Mouse (Mus musculus): Measurements from ENCODE around the gene Prkch. TPM values are rescaled to one million over a fixed set of nuclear protein-coding genes. Genes with fewer than 3 reads are reported as not detected.

Gene Prkch
- polyA plus RNA-seq, 1 experiment from 2014 or later, result 0.13 TPM

DNA sequence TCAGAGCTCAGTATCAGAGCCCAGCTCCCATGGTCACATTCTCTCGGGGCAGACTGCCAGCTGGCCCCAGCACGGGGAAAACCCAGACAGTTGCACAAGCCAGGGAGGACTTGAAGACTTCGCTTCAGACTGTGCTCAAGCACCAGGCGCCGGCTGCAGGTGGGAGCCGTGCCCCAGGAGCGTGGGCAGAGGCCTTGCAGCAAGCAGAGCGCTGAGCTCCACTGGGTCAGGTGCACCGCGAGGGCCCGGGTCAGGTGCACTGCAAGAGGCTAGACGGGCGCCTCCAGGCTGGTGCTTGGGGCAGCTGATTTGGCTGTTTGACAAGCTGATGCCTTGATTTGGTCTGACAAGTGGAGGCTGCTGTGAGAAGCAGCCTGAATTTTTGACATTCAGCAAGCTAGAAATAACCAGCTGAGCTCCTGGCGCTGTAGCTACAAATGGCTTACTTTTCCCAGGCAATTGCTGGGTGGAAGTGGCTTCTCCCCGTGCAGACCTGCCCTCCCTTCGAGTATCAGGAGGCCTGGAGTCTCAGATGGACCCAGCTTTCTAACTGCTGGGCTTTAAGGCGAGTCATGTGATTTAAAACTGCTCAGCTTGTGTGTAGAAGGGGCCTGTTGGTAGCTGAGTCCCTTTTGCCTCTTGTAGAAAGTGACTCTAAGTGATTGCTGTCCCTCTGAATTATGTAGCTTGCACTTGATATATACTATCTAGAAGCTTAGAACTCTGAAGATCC is 209.7 kb downstream of the Prkch start:
- CTCF ChIA-PET, result interaction anchor here (0.9 to 1.9 kb wide), 6 partner anchors 11 to 108 kb away, joined by 3 to 12 read pairs (median 3); no protein-coding TSS in a partner anchor
- DNase-seq (ENCODE audit: low read depth, low spot score) (peak; percentile 88), ATAC-seq (peak; percentile 31)
- POLR2A ChIA-PET, result interaction anchor here (1.7 kb wide), 1 partner anchor 16 kb away, joined by 5 read pairs; no protein-coding TSS in a partner anchor
- in situ Hi-C loops (cut with MboI; ENCODE audit: low pct_unique_long_range_greater_than_20kb), result no loop called here
- no peak for TF ChIP-seq CTCF (IDR thresholded peaks at IDR 0.05)
- no peaks in the 10 kb centered on the region for H3K27me3 ChIP-seq

DNA sequence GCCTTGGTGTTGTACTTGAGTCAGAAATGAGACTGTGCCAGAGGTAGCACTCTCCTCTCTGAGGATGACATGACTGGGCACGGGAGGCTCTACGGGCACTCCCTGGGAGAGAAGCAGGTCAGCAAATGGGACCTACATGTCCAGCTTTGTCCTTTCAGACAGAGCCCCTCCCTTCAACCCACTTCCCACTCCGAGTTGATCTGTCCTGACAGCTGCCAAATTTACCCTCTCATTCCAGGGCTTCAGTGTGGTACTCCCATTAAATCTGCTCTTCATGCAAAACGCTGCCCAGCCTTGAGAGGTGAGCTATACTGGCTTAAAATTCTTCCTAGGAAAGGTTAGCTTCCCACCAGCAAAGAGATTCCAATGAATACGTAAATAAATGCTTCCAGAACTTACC is 215.1 kb downstream of the Prkch start:
- in situ Hi-C loops (cut with MboI; ENCODE audit: low pct_unique_long_range_greater_than_20kb), result no loop called here

DNA sequence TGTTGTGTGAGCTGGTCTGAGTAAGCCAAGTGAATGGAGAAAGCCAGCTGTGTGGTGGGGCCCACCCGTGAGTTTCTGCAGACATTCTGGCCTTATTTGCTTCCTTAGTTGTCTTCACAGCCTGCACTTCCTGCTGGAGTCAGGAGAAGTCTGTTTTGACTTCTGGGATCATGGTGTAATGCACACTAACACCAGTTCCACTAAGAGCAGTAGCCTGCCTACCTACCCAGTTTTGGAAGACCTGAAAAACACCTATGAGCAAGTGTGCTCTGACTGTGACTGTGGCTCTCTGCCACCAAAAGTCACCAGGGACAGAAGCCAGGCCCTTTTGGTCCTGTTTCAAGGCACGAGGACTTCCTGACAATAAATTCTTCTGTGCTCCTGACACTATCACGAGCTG is 216.3 kb downstream of the Prkch start:
- TF ChIP-seq CTCF (IDR thresholded peaks at IDR 0.05), result no peak
- in situ Hi-C loops (cut with MboI; ENCODE audit: low pct_unique_long_range_greater_than_20kb), result no loop called here
- DNase-seq (ENCODE audit: low read depth, low spot score), result no peak
- no peak for ATAC-seq
- POLR2A ChIA-PET, result no interaction called here
- H3K27me3 ChIP-seq, result no peaks in the 10 kb centered on the region
- CTCF ChIA-PET, result no interaction called here

More for the DNA sequence above, 215.1 kb downstream of the Prkch start:
- ChIA-PET CTCF (interaction anchor here (2.3 kb wide), 1 partner anchor 10 kb away, joined by 5 read pairs; no protein-coding TSS in a partner anchor), POLR2A (no interaction called here)
- ATAC-seq, result no peak
- no peaks in the 10 kb centered on the region for H3K27me3 ChIP-seq
- no peak for DNase-seq (ENCODE audit: low read depth, low spot score)
- TF ChIP-seq CTCF (IDR thresholded peaks at IDR 0.05), result no peak

DNA sequence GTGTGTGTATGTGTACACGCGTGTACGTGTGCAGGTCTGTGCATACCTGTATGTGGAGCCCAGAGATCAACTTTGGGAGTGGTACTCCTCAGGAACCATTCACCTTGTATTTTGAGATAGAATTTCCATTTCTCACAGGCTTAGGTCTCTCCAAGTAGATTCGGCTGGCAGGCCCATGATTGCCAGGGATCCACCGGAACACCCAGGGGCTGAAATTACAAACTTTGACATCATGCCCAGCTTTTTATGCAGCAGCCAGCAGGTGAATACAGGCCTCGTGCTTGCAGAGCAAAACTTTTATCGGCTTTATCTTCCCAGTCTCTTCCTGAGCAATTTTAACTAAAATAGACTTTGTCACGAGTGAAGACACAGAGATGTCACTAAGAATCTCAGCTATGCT is 217.2 kb downstream of the Prkch start:
- POLR2A ChIA-PET, result interaction anchor here (0.6 kb wide), 1 partner anchor 88 kb away, joined by 4 read pairs; no protein-coding TSS in a partner anchor
- DNase-seq (ENCODE audit: low read depth, low spot score) (no peak), ATAC-seq (no peak)
- TF ChIP-seq CTCF (IDR thresholded peaks at IDR 0.05), result no peak
- in situ Hi-C loops (cut with MboI; ENCODE audit: low pct_unique_long_range_greater_than_20kb), result no loop called here
- CTCF ChIA-PET, result no interaction called here
- H3K27me3 ChIP-seq, result no peaks in the 10 kb centered on the region

DNA sequence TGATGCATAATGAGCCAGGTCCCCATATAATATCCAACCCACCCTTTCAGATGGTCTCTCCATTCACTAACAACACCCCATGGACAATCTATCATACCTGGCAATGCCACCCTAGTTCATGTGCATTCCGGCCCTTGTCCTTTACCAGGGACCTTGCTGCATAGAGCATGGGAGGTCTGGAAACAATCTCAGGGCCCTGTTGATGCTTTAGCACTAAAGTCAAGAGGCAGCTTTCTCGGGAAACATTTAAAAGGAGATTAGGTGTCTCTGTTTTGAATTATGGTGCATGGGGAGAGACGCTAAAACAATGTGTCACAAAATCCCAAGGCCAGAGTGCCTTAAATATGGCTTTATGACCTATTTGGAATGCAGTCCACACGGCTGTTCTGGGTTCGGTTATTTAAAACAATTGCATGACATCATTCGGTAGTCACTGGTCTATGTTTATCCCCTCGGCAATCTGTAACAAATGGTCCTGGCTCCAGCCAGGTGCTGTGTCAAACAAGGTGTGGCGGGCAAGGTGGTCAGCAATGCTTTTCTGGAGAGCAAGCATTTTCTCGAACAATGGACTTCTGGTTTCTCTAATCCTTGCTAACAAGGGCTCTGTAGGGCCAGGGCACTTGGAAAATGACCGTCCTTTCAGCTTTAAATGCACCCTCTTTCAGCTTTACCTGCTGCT is 217.9 kb downstream of the Prkch start:
- DNase-seq (ENCODE audit: low read depth, low spot score) (no peak), ATAC-seq (no peak)
- ChIA-PET POLR2A (no interaction called here), CTCF (no interaction called here)
- no peak for TF ChIP-seq CTCF (IDR thresholded peaks at IDR 0.05)
- H3K27me3 ChIP-seq, result no peaks in the 10 kb centered on the region
- in situ Hi-C loops (cut with MboI; ENCODE audit: low pct_unique_long_range_greater_than_20kb), result no loop called here

DNA sequence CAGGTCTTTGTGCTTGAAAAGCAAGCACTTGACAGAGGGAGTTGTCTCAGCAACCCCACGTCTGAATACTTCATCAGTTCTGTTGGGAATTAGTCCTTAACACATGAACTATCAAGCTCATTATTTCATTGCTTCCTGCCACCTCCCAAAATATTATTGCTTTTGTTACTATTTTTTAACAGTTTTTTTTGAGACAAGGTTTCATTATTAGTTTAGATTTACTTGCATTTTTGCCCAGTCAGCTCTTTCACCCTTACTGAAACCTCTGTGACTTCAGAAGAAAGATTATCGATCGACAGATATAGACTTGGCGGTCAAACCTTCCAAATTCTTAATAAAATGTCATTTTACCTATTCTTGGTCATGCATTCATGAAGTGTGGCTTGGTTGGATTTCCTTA is 219.3 kb downstream of the Prkch start:
- ATAC-seq, result no peak
- in situ Hi-C loops (cut with MboI; ENCODE audit: low pct_unique_long_range_greater_than_20kb), result no loop called here
- no peak for TF ChIP-seq CTCF (IDR thresholded peaks at IDR 0.05)
- H3K27me3 ChIP-seq, result no peaks in the 10 kb centered on the region
- ChIA-PET POLR2A (interaction anchor here (0.6 to 1.0 kb wide), 2 partner anchors 73 to 103 kb away, joined by 4 read pairs; no protein-coding TSS in a partner anchor), CTCF (interaction anchor here (0.7 to 2.5 kb wide), 2 partner anchors 10 to 98 kb away, joined by 3 to 12 read pairs; no protein-coding TSS in a partner anchor)
- no peak for DNase-seq (ENCODE audit: low read depth, low spot score)

DNA sequence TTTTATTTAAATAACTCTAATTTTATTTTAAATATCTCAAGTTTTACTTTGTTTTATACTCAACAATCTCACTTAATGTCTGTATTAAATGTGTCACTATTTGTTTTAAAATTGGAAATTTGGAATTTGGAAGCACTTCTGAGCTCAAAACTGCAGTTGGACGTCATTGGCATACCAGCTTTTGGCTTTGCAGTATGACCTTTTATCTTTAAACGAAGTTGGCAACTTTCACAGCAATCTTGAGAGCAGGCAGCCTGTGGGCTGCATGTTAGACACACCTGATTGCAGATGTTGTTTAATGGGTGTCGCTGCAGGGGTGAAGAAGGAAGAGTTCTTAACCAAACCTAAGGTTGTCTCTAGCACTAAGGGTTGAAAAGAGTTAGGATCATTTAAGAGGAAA is 220.9 kb downstream of the Prkch start:
- in situ Hi-C loops (cut with MboI; ENCODE audit: low pct_unique_long_range_greater_than_20kb), result no loop called here
- no peak for TF ChIP-seq CTCF (IDR thresholded peaks at IDR 0.05)
- ChIA-PET CTCF (interaction anchor here (0.9 to 2.5 kb wide), 2 partner anchors 12 to 88 kb away, joined by 3 to 12 read pairs; no protein-coding TSS in a partner anchor), POLR2A (interaction anchor here (0.6 kb wide), 1 partner anchor 121 kb away, joined by 4 read pairs; no protein-coding TSS in a partner anchor)
- DNase-seq (ENCODE audit: low read depth, low spot score) (no peak), ATAC-seq (no peak)
- H3K27me3 ChIP-seq, result no peaks in the 10 kb centered on the region

DNA sequence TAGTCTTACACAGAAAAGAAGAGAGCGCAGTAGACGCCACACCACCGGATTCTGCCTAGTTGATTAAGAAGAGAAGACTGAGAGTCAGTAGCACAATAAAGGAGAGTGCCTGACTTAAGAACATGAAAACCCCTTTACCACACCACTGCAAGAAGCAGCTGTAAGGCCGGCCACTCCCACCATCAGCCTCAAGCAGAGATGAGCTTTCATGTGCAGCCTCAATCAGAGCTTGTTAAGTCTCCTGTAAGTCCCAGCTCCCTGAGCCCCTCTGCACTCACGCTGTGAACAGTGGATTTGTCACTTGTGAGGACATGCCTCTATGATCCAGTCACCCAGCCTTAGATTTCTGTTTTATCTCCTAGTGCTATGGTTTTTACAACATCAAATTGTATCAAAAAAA is 221.4 kb downstream of the Prkch start:
- DNase-seq (ENCODE audit: low read depth, low spot score) (no peak), ATAC-seq (no peak)
- POLR2A ChIA-PET, result no interaction called here
- H3K27me3 ChIP-seq, result no peaks in the 10 kb centered on the region
- TF ChIP-seq CTCF (IDR thresholded peaks at IDR 0.05), result no peak
- in situ Hi-C loops (cut with MboI; ENCODE audit: low pct_unique_long_range_greater_than_20kb), result no loop called here
- CTCF ChIA-PET, result interaction anchor here (0.9 to 2.5 kb wide), 2 partner anchors 12 to 88 kb away, joined by 3 to 12 read pairs; no protein-coding TSS in a partner anchor

DNA sequence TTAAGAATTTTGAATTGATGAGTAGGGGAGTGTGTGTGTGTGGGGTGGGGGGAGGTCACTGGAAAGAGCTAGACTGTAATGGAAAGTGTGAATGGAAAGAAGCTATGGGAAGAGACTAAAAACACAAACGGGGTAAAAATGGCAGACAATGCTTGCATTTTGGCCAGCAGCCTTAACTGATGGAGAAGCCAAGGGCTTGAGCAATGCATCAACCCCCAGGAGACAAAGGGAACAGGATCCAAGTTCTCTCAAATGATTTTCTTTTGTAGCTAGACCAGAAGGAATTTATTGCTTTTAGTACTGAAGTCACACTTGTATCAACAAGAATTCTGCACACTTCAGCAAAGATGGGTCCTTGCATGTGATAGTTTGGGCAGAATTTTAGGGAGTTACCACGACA is 222.6 kb downstream of the Prkch start:
- no peaks in the 10 kb centered on the region for H3K27me3 ChIP-seq
- in situ Hi-C loops (cut with MboI; ENCODE audit: low pct_unique_long_range_greater_than_20kb), result no loop called here
- ChIA-PET POLR2A (no interaction called here), CTCF (interaction anchor here (0.9 kb wide), 1 partner anchor 13 kb away, joined by 3 read pairs; no protein-coding TSS in a partner anchor)
- DNase-seq (ENCODE audit: low read depth, low spot score), result no peak
- ATAC-seq, result no peak
- TF ChIP-seq CTCF (IDR thresholded peaks at IDR 0.05), result no peak

DNA sequence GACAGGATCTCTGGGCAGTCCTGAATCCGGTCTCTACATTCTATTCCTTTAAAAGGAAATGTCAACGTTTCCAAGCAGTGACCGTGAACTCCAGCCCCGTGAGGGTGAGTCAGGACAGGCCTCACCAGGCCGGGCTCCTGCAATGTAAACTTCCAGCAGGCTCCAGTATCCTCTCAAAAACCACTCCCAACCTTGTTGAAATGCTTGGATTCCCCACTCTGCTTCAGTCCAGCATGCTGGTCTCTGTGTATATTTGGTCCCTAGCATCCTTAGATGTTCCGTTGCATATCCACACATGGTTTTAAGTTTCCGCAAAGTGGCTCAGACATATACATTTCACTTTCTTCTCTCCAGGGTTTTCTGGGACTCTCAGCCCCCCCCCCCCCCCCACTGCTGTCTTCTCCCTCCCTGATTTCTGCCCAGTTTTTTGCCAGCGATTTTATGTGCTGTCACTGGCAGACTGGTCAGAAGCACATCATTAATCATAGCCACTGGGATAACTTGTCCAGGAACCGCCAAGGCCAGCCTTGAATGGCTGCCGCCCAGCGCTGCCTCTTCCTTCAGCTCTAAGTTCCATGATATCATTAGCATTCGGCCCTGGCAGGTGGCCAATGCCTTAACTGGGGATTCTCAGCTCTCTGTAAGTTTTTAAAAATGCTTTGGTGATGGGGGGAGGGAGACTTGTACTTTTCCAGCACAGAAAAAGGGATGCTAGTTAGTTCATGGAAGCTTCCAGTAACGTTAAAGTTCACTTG is 225.6 kb downstream of the Prkch start:
- DNase-seq (ENCODE audit: low read depth, low spot score) (peak; percentile 79), ATAC-seq (peak; percentile 66)
- TF ChIP-seq CTCF (IDR thresholded peaks at IDR 0.05), result no peak
- CTCF ChIA-PET, result interaction anchor here (1.0 to 1.3 kb wide), 2 partner anchors 11 to 14 kb away, joined by 3 to 5 read pairs; no protein-coding TSS in a partner anchor
- POLR2A ChIA-PET, result interaction anchor here (0.6 to 1.3 kb wide), 3 partner anchors 16 to 85 kb away, joined by 3 to 9 read pairs (median 5); no protein-coding TSS in a partner anchor
- in situ Hi-C loops (cut with MboI; ENCODE audit: low pct_unique_long_range_greater_than_20kb), result loop anchor here (5.0 to 10.0 kb wide), 2 partner anchors 92 to 175 kb away; partner anchors contain the start of gene Hif1a
- H3K27me3 ChIP-seq, result no peaks in the 10 kb centered on the region
